Comparison of ENCODE assay signal across 11 mouse cellular contexts in the genomic region with DNA sequence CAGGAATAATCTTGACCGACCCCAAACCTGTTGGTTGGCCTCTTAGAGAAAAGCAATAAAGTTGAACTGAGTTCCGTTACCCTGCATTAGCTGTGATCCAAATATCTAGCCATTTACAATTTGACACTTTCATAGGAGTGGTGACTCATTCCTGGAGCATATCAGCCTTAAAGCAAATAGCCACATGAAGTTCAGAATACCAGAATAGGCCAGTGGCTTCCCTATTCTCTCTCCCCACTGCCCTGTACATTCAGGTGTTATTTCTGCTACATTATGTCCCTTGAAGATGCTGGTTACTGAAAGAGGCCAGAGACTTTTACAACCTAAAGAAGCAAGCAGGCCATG.
DNase-seq lines count a peak whose midpoint lies in the region; ATAC-seq and TF ChIP-seq lines count a peak whose summit lies in the region.
"Had no signal": no experiment of that assay in that cellular context is flagged by ENCODE, and none has a peak within 500 bp of the region (broad histone marks: within the 10 kb centered on the region; RNA-seq: fewer than 3 reads in every experiment).

No protein-coding gene starts in this region.

- TF ChIP-seq RAD21 in MEL (IDR thresholded peaks at IDR 0.05; ENCODE audit: low read depth, low read length): no peak

- no peaks in the 10 kb centered on the region for H3K27me3 ChIP-seq in heart, embryonic 15.5 days
- H3K27me3 ChIP-seq in MEL (ENCODE audit: control insufficient read depth in 1 of 2, insufficient read depth in 2 of 2, low read length in 2 of 2): no peaks in the 10 kb centered on the region
- no peaks in the 10 kb centered on the region for H3K27me3 ChIP-seq in embryonic facial prominence, embryonic 10.5 days (replicated peaks; ENCODE audit: low read depth, poor library complexity, severe bottlenecking)
- no peaks in the 10 kb centered on the region for H3K27me3 ChIP-seq in limb, embryonic 15.5 days

- no peaks in the 10 kb centered on the region; the same call in 1 of the 2 replicates for H3K79me2 ChIP-seq in MEL (ENCODE audit: control insufficient read depth, insufficient read depth, low read length, poor library complexity)

- peaks cover 27% of the 10 kb centered on the region for H3K4me1 ChIP-seq in heart, embryonic 15.5 days (replicated peaks)
- peaks cover 10 to 18% of the 10 kb centered on the region in 2 experiments for H3K4me1 ChIP-seq in MEL (ENCODE audit: control insufficient read depth in 1 of 2, insufficient read depth in 2 of 2, low read length in 2 of 2)
- H3K4me1 ChIP-seq in embryonic facial prominence, embryonic 10.5 days: peaks cover 20% of the 10 kb centered on the region
- peaks cover 23% of the 10 kb centered on the region for H3K4me1 ChIP-seq in limb, embryonic 15.5 days

- ATAC-seq in heart, embryonic 15.5 days (replicated peaks; ENCODE audit: insufficient number of reproducible peaks, insufficient read depth, low FRiP score, low read depth): no peak
- ATAC-seq in limb, embryonic 15.5 days (ENCODE audit: insufficient number of reproducible peaks, low FRiP score, low TSS enrichment, low read depth): no peak
- no peak for ATAC-seq in CD4-positive, CD25-positive, alpha-beta regulatory T cell, adult 4 months

- H3K4me2 ChIP-seq in heart, embryonic 15.5 days: peak overlapping the region; percentile 59
- peak overlapping the region; percentile 22; the same call in 1 of the 2 replicates for H3K4me2 ChIP-seq in limb, embryonic 15.5 days

- peak; percentile 2 to 63; a peak in 3 of 4 replicates for TF ChIP-seq EP300 in MEL (IDR thresholded peaks at IDR 0.05; ENCODE audit: low read depth in 1 of 2, low read length in 2 of 2)

- no peak for TF ChIP-seq CTCF in MEL (IDR thresholded peaks at IDR 0.05 in 2 of 3, conservative IDR thresholded peaks at IDR 0.05 in 1 of 3; ENCODE audit: control insufficient read depth in 1 of 3, insufficient read depth in 1 of 3, low read depth in 2 of 3, low read length in 3 of 3, poor library complexity in 1 of 3, severe bottlenecking in 1 of 3)

- TF ChIP-seq POLR2A in MEL (IDR thresholded peaks at IDR 0.05; ENCODE audit: control insufficient read depth in 1 of 2, insufficient read depth in 1 of 2, low read depth in 1 of 2, low read length in 2 of 2, poor library complexity in 1 of 2): no peak

- DNase-seq in heart, adult 8-10 months (ENCODE audit: low spot score): no peak
- DNase-seq in MEL (ENCODE audit: low read depth, low spot score): peak; percentile 78
- DNase-seq in embryonic facial prominence, embryonic 10.5 days (ENCODE audit: low spot score): no peak
- no peak for DNase-seq in right cerebral cortex, postnatal 36 days (ENCODE audit: low spot score in 2 of 2)
- DNase-seq in adrenal gland, adult 18-20 months (ENCODE audit: low spot score in 2 of 2): no peak
- DNase-seq: cerebellum, adult 11 months; midbrain, embryonic 14.5 days had no signal

- no peaks in the 10 kb centered on the region for H3K9me3 ChIP-seq in heart, embryonic 15.5 days (replicated peaks)
- no peaks in the 10 kb centered on the region for H3K9me3 ChIP-seq in MEL (replicated peaks; ENCODE audit: insufficient read depth, low read length)
- H3K9me3 ChIP-seq in embryonic facial prominence, embryonic 10.5 days: peaks cover 2% of the 10 kb centered on the region; the same call in 1 of the 2 replicates
- H3K9me3 ChIP-seq in limb, embryonic 15.5 days: no peaks in the 10 kb centered on the region; the same call in 1 of the 2 replicates

- peak overlapping the region; percentile 78 for H3K27ac ChIP-seq in heart, embryonic 15.5 days
- peak overlapping the region; percentile 99 for H3K27ac ChIP-seq in MEL (ENCODE audit: control insufficient read depth, low read depth, low read length)
- H3K27ac ChIP-seq in embryonic facial prominence, embryonic 10.5 days (replicated peaks): peak overlapping the region; percentile 69; the same call in 1 of the 2 replicates
- H3K27ac ChIP-seq in limb, embryonic 15.5 days: peak overlapping the region; percentile 73

- no peaks in the 10 kb centered on the region for H3K36me3 ChIP-seq in heart, embryonic 15.5 days
- peaks cover 0 to 23% of the 10 kb centered on the region in 2 experiments; a peak in 2 of 4 replicates for H3K36me3 ChIP-seq in MEL (ENCODE audit: control insufficient read depth in 1 of 2, insufficient read depth in 2 of 2, low read length in 2 of 2)
- H3K36me3 ChIP-seq in embryonic facial prominence, embryonic 10.5 days (replicated peaks): peaks cover 4% of the 10 kb centered on the region; the same call in 1 of the 2 replicates
- 0 out of 2 replicates have a peak, but pooled peaks cover 3% of the 10 kb centered on the region for H3K36me3 ChIP-seq in limb, embryonic 15.5 days
- H3K36me3 ChIP-seq: hindbrain, embryonic 10.5 days had no signal

- WGBS in heart, embryonic 15.5 days: 36% methylated on average over 2 of the region's 2 CpGs
- WGBS in embryonic facial prominence, embryonic 10.5 days: 26% methylated on average over 2 of the region's 2 CpGs
- 15% methylated on average over 2 of the region's 2 CpGs for WGBS in limb, embryonic 15.5 days

- no peak overlapping the region for H3K9ac ChIP-seq in heart, embryonic 15.5 days
- H3K9ac ChIP-seq in MEL (ENCODE audit: control insufficient read depth, low read depth, low read length, poor library complexity, severe bottlenecking): peak overlapping the region; percentile 72
- no peak overlapping the region for H3K9ac ChIP-seq in limb, embryonic 15.5 days

- H3K4me3 ChIP-seq in heart, embryonic 15.5 days: no peak overlapping the region
- H3K4me3 ChIP-seq in MEL (ENCODE audit: control insufficient read depth in 1 of 2, insufficient read depth in 1 of 2, low read depth in 2 of 2, low read length in 2 of 2): peak overlapping the region; percentile 42 to 54
- no peak overlapping the region for H3K4me3 ChIP-seq in embryonic facial prominence, embryonic 10.5 days
- H3K4me3 ChIP-seq in limb, embryonic 15.5 days: no peak overlapping the region
- H3K4me3 ChIP-seq: hindbrain, embryonic 10.5 days had no signal

TF ChIP-seq in MEL, 35 proteins besides CTCF, POLR2A, EP300 and RAD21:
- TF ChIP-seq USF1 (IDR thresholded peaks at IDR 0.05; ENCODE audit: low read depth, low read length) (0 out of 2 replicates have a peak, but pooled peaks have one; percentile 1), TBP (IDR thresholded peaks at IDR 0.05; ENCODE audit: low read depth, low read length) (peak; percentile 13; the same call in 1 of the 2 replicates), ZNF384 (IDR thresholded peaks at IDR 0.05; ENCODE audit: low read depth, low read length) (no peak), JUND (IDR thresholded peaks at IDR 0.05; ENCODE audit: low read depth, low read length) (0 out of 2 replicates have a peak, but pooled peaks have one; percentile 79)

Comparison
In these comparisons a context has a peak if more than half of its experiments do, and no peak if none do; other contexts are left out.
1. H3K4me3 ChIP-seq: peak in MEL (2 of 2); none in heart, embryonic 15.5 days (single experiment), embryonic facial prominence, embryonic 10.5 days (single experiment) and limb, embryonic 15.5 days (single experiment).
2. Peak in every context shown above with its lines, with median percentiles within 50 percentile points of each other: H3K27ac ChIP-seq.